10 mouse cellular contexts compared by ENCODE assay signal in genomic region chr8:104789886-104790680, GRCm38 (mm10). TPM values are rescaled to one million over a fixed set of nuclear protein-coding genes. Genes with fewer than 3 reads are reported as not detected.
DNase-seq lines count a peak whose midpoint lies in the region; ATAC-seq and TF ChIP-seq lines count a peak whose summit lies in the region.
"Had no signal": no experiment of that assay in that cellular context is flagged by ENCODE, and none has a peak within 500 bp of the region (broad histone marks: within the 10 kb centered on the region; RNA-seq: fewer than 3 reads in every experiment).

No protein-coding gene starts in this region.

- peaks cover 2% of the 10 kb centered on the region; the same call in 1 of the 2 replicates for H3K27me3 ChIP-seq in kidney, adult 2 months (replicated peaks; ENCODE audit: control insufficient read depth, insufficient read depth, low read length)
- H3K27me3 ChIP-seq in kidney, embryonic 16.5 days (ENCODE audit: insufficient read depth, low read length), result no peaks in the 10 kb centered on the region
- no peaks in the 10 kb centered on the region for H3K27me3 ChIP-seq in splenic B cell, adult 2 months (ENCODE audit: control insufficient read depth, insufficient read depth, low read length, poor library complexity, severe bottlenecking)
- H3K27me3 ChIP-seq: embryonic facial prominence, embryonic 15.5 days; limb, embryonic 15.5 days had no signal

- no peak for ATAC-seq in kidney, embryonic 16.5 days (ENCODE audit: low FRiP score, low TSS enrichment)
- peak; percentile 49 for ATAC-seq in CD4-positive, CD25-positive, alpha-beta regulatory T cell, adult 4 months

- no peak overlapping the region for H3K4me3 ChIP-seq in kidney, adult 2 months (ENCODE audit: insufficient read depth, low read depth, low read length)
- no peak overlapping the region for H3K4me3 ChIP-seq in kidney, embryonic 16.5 days (ENCODE audit: low read length)
- H3K4me3 ChIP-seq: embryonic facial prominence, embryonic 15.5 days; limb, embryonic 15.5 days had no signal

- no peaks in the 10 kb centered on the region for H3K9me3 ChIP-seq in kidney, embryonic 16.5 days (ENCODE audit: low read length)
- H3K9me3 ChIP-seq: embryonic facial prominence, embryonic 15.5 days; limb, embryonic 15.5 days had no signal

- H3K27ac ChIP-seq in kidney, adult 2 months (ENCODE audit: insufficient read depth, low read depth, low read length), result no peak overlapping the region
- H3K27ac ChIP-seq in kidney, embryonic 16.5 days (ENCODE audit: low read length), result no peak overlapping the region
- H3K27ac ChIP-seq: embryonic facial prominence, embryonic 15.5 days; limb, embryonic 15.5 days had no signal

- H3K4me2 ChIP-seq in kidney, embryonic 16.5 days (replicated peaks; ENCODE audit: low read depth, low read length), result no peak overlapping the region
- H3K4me2 ChIP-seq: embryonic facial prominence, embryonic 15.5 days; limb, embryonic 15.5 days had no signal

- H3K4me1 ChIP-seq in kidney, adult 2 months (ENCODE audit: control insufficient read depth, insufficient read depth, low read length), result no peaks in the 10 kb centered on the region
- no peaks in the 10 kb centered on the region for H3K4me1 ChIP-seq in kidney, embryonic 16.5 days (ENCODE audit: insufficient read depth, low read length)
- H3K4me1 ChIP-seq: embryonic facial prominence, embryonic 15.5 days; limb, embryonic 15.5 days had no signal

- WGBS in kidney, adult 2 months, result 65% methylated on average over 3 of the region's 3 CpGs
- WGBS in kidney, embryonic 16.5 days, result 60% methylated on average over 3 of the region's 3 CpGs

- no peak for TF ChIP-seq POLR2A in kidney, adult 2 months (IDR thresholded peaks at IDR 0.05; ENCODE audit: low read depth, low read length)

- peak; percentile 38; the same call in 1 of the 2 replicates for TF ChIP-seq CTCF in kidney, adult 2 months (conservative IDR thresholded peaks at IDR 0.05; ENCODE audit: insufficient read depth, insufficient read length, low read depth, low read length)

- H3K36me3 ChIP-seq in kidney, adult 2 months (ENCODE audit: control insufficient read depth, insufficient read depth, low read length), result no peaks in the 10 kb centered on the region
- H3K36me3 ChIP-seq in kidney, embryonic 16.5 days (ENCODE audit: insufficient read depth, low read length), result no peaks in the 10 kb centered on the region
- H3K36me3 ChIP-seq in splenic B cell, adult 2 months (ENCODE audit: control insufficient read depth, insufficient read depth, low read length, poor library complexity, severe bottlenecking), result no peaks in the 10 kb centered on the region
- H3K36me3 ChIP-seq: embryonic facial prominence, embryonic 15.5 days; limb, embryonic 15.5 days had no signal

- H3K9ac ChIP-seq in kidney, embryonic 16.5 days (replicated peaks; ENCODE audit: low read length), result no peak overlapping the region
- H3K9ac ChIP-seq: embryonic facial prominence, embryonic 15.5 days; limb, embryonic 15.5 days had no signal

- DNase-seq in kidney, adult 2 months, result peak; percentile 65
- DNase-seq in R1 (ENCODE audit: low read depth, low spot score), result peak; percentile 34
- DNase-seq in induced T-regulatory cell, adult 2 months (ENCODE audit: low read depth), result peak; percentile 70
- peak; percentile 24 for DNase-seq in splenic B cell, adult 2 months (ENCODE audit: low read depth, low spot score)
- DNase-seq in Muller cell, postnatal 12 days (ENCODE audit: inconsistent ontology term), result no peak

RNA-seq across cellular contexts. Expression of gene Ces2b, which starts 41.3 kb away (rescaled TPM):
- 5.4 and 7.8 TPM in 2 replicates for polyA plus RNA-seq in kidney, adult 2 months (2012; rRNA removed)
- 0.79 and 0.80 TPM in 2 replicates for polyA plus RNA-seq in kidney, embryonic 16.5 days (2015; fragmentation: Nextera tagmentation; extraction: Ambion mirVana)
- polyA plus RNA-seq in CD4-positive, CD25-positive, alpha-beta regulatory T cell, adult 4 months (2017; shearing (Covaris generic)), result not detected
- polyA plus RNA-seq: spleen, adult 2 months had no signal

RNA-seq across cellular contexts. Expression of gene Ces2a, which starts 56.3 kb away (rescaled TPM):
- polyA plus RNA-seq in kidney, adult 2 months (2012; rRNA removed), result 0.05 TPM in 1 of 2 replicates, not detected in the other
- 0.09 and 0.32 TPM in 2 replicates for polyA plus RNA-seq in kidney, embryonic 16.5 days (2015; fragmentation: Nextera tagmentation; extraction: Ambion mirVana)
- under 1 TPM in 1 of 2 experiments, not detected in 1; 0.38 TPM for polyA plus RNA-seq in CD4-positive, CD25-positive, alpha-beta regulatory T cell, adult 4 months (2017; shearing (Covaris generic))
- polyA plus RNA-seq: embryonic facial prominence, embryonic 15.5 days; limb, embryonic 15.5 days; spleen, adult 2 months had no signal

RNA-seq across cellular contexts. Expression of gene Ces2c, which starts 56.8 kb away (rescaled TPM):
- polyA plus RNA-seq in kidney, adult 2 months (2012; rRNA removed), result 83.0 and 92.6 TPM in 2 replicates
- 0.28 TPM in 1 of 2 replicates, not detected in the other for polyA plus RNA-seq in kidney, embryonic 16.5 days (2015; fragmentation: Nextera tagmentation; extraction: Ambion mirVana)
- 10 to 100 TPM; 22.1 to 39.8 TPM for polyA plus RNA-seq in CD4-positive, CD25-positive, alpha-beta regulatory T cell, adult 4 months (2017; shearing (Covaris generic))
- polyA plus RNA-seq: embryonic facial prominence, embryonic 15.5 days; limb, embryonic 15.5 days had no signal

Comparison
In these comparisons a context has a peak if more than half of its experiments do, and no peak if none do; other contexts are left out.
1. RNA of gene Ces2c, which starts 56.8 kb away (polyA plus RNA-seq): 83.0 to 92.6 TPM in kidney, adult 2 months and 22.1 to 39.8 TPM in CD4-positive, CD25-positive, alpha-beta regulatory T cell, adult 4 months; 0.28 TPM in kidney, embryonic 16.5 days; every median in the first group is over 10 times any median in the second.